Mouse (Mus musculus) limb, embryonic 14.5 days (tissue): ENCODE measurements around the gene Fgfr2. TPM values are rescaled to one million over a fixed set of nuclear protein-coding genes. Genes with fewer than 3 reads are reported as not detected.

ENCODE experiments used
- ATAC-seq: fragments of 200-750 bp; cut with Nextera tagmentation; 2 replicates; pipeline ENCODE4 v1.8.0; 2017; ENCODE audit warnings: low read depth, moderate number of reproducible peaks, moderate TSS enrichment; ENCODE audit not compliant: low FRiP score
- DNase-seq: peaks from one replicate; pipeline ENCODE4 v3.0.0-alpha.2; 2015; ENCODE audit warnings: low spot score
- H3K27ac ChIP-seq: fragments of 300-500 bp; sonication (generic); replicated peaks from 2 replicates; pipeline ENCODE4 v1.5.1; 2014; ENCODE audit warnings: low read depth, mild to moderate bottlenecking, low read length, moderate library complexity, mixed read lengths
- H3K27me3 ChIP-seq: fragments of 300-500 bp; sonication (generic); 2 replicates; pipeline ENCODE4 v1.6.1; 2014; ENCODE audit warnings: low read length, mixed read lengths; ENCODE audit not compliant: control insufficient read depth, insufficient read depth
- H3K36me3 ChIP-seq: fragments of 300-500 bp; sonication (generic); 2 replicates; pipeline ENCODE4 v1.6.1; 2014; ENCODE audit warnings: mild to moderate bottlenecking, low read length, moderate library complexity, mixed read lengths; ENCODE audit not compliant: control insufficient read depth, insufficient read depth
- H3K4me1 ChIP-seq: fragments of 300-500 bp; sonication (generic); 2 replicates; pipeline ENCODE4 v1.6.1; 2014; ENCODE audit warnings: antibody characterized with exemption, low read length, mixed read lengths; ENCODE audit not compliant: control insufficient read depth, insufficient read depth
- H3K4me2 ChIP-seq: fragments of 300-500 bp; sonication (generic); replicated peaks from 2 replicates; pipeline ENCODE4 v1.6.1; 2014; ENCODE audit warnings: low read depth, mild to moderate bottlenecking, low read length, moderate library complexity; ENCODE audit not compliant: severe bottlenecking
- H3K4me3 ChIP-seq: fragments of 300-500 bp; sonication (generic); replicated peaks from 2 replicates; pipeline ENCODE4 v1.5.1; 2014; ENCODE audit warnings: low read length
- H3K9ac ChIP-seq: fragments of 300-500 bp; sonication (generic); 2 replicates; pipeline ENCODE4 v1.6.1; 2014; ENCODE audit warnings: mild to moderate bottlenecking, low read depth, low read length, moderate library complexity; ENCODE audit not compliant: severe bottlenecking
- H3K9me3 ChIP-seq: fragments of 300-500 bp; sonication (generic); 2 replicates; pipeline ENCODE4 v1.6.1; 2016; ENCODE audit warnings: low read length; ENCODE audit not compliant: control insufficient read depth
- POLR2A ChIP-seq: fragments of 200-500 bp; IDR thresholded peaks from 2 replicates; pipeline ENCODE4 v1.8.0; 2012; ENCODE audit warnings: inconsistent platforms, mild to moderate bottlenecking, moderate library complexity, borderline replicate concordance; ENCODE audit not compliant: insufficient read depth, insufficient read length; ENCODE audit errors: extremely low read depth
- WGBS: fragments of 180-500 bp; shearing (Covaris S2); extraction: QIAGEN DNeasy Blood & Tissue Kit; methylation state at CpG from one replicate; pipeline ENCODE4 v1.1.7; 2014; 5-methylcytosine and 5-hydroxymethylcytosine counted together
- polyA plus RNA-seq, 2 experiments: library from polyadenylated mRNA; depleted of rRNA in 1 of 2; stranded (reverse) in 1 of 2; unstranded in 1 of 2; fragments of >200 nt; fragmentation: Nextera tagmentation in 1 of 2; extraction: Ambion mirVana in 1 of 2; gene quantifications; 2 replicates each; pipeline versions ENCODE4 v1.2.1 to v1.2.3; 2012 to 2014

Gene Fgfr2
- polyA plus RNA-seq, 2 experiments: 131 to 133 TPM

GRCm38 (mm10) chr7:130248403-130248802, 2874.7 kb downstream of the Fgfr2 start:
- no peaks in the 10 kb centered on the region for H3K9me3 ChIP-seq
- H3K4me2 ChIP-seq: no peak overlapping the region
- no peak overlapping the region for H3K9ac ChIP-seq
- H3K27ac ChIP-seq: no peak overlapping the region
- no peaks in the 10 kb centered on the region for H3K27me3 ChIP-seq
- H3K4me1 ChIP-seq: peaks cover 82% of the 10 kb centered on the region
- DNase-seq (no peak), ATAC-seq (no peak)
- no peak for TF ChIP-seq POLR2A
- H3K4me3 ChIP-seq: no peak overlapping the region
- 79% methylated on average over 7 of the region's 7 CpGs for WGBS
- peaks cover 12% of the 10 kb centered on the region for H3K36me3 ChIP-seq

DNA sequence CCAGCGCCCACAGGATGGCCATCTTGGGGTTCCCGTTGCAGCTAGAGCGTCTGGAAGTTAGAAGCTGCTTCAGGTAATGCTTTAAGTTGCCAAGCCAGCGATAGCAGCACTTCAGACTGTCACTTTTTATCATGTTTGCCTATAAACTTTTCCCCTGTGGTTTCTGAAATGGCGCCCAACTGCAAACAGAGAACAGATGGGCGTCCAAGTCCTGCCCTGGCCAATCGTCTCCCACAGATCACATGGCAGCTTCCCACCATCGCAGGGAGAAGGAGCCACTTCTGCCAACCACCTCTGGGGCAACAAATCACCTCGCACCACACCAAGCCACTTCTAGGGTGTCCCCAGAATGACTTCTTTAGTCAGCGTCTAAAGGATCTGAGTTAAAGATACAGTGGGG, 2875.3 kb downstream of the Fgfr2 start:
- Histone ChIP-seq H3K4me1 (peaks cover 81% of the 10 kb centered on the region), H3K4me2 (no peak overlapping the region), H3K27ac (no peak overlapping the region), H3K9me3 (no peaks in the 10 kb centered on the region), H3K27me3 (no peaks in the 10 kb centered on the region), H3K36me3 (peaks cover 8% of the 10 kb centered on the region), H3K4me3 (no peak overlapping the region), H3K9ac (no peak overlapping the region)
- 60% methylated on average over 10 of the region's 10 CpGs for WGBS
- ATAC-seq: no peak
- TF ChIP-seq POLR2A: no peak
- no peak for DNase-seq

DNA sequence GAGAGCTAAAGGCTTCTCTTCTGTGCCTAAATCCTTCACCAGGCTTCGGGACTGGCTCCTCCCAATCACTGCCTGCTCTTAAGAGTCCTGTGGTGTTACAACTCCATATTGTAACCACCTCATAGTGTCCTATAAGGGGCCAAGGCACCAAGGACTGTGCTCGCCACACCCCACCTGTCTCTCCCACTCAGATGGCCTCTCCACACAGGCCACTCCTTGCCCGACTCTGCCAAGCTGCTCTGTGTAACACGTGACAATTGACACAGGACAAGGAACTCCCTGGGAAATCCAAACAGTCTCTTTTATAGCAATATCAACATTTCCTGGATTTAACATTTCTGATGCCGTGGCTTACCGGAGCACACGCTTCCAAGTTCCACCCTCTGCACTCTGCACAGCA, 2876.7 kb downstream of the Fgfr2 start:
- Histone ChIP-seq H3K36me3 (peaks cover 5% of the 10 kb centered on the region), H3K9me3 (no peaks in the 10 kb centered on the region), H3K9ac (no peak overlapping the region; the same call in 1 of the 2 replicates), H3K4me3 (no peak overlapping the region), H3K4me2 (no peak overlapping the region), H3K27me3 (no peaks in the 10 kb centered on the region), H3K4me1 (peaks cover 69% of the 10 kb centered on the region), H3K27ac (no peak overlapping the region)
- no peak for ATAC-seq
- 68% methylated on average over 7 of the region's 7 CpGs for WGBS
- no peak for TF ChIP-seq POLR2A
- no peak for DNase-seq

DNA sequence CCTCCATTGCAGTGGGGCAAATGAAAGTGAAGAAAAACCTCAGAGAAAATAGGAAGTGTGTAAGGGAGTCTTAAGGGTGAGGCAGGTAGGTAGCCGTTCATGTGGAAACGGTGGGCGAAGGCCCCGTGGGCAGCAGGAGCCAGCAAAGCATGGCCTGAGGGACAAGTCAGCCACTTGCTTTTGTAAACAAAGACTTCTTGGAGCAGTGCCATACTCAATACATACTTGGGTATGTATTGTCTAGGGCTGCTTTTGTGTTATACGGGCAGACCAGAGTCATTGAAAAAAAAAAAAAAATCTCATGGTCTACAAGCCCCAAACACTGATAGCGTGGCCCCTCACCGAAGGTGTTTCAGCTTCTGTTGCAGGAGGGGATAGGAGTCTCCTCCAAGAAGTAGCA, 2878.6 kb downstream of the Fgfr2 start:
- H3K4me2 ChIP-seq: no peak overlapping the region
- 70% methylated on average over 7 of the region's 7 CpGs for WGBS
- H3K36me3 ChIP-seq: peaks cover 18% of the 10 kb centered on the region
- H3K27me3 ChIP-seq: no peaks in the 10 kb centered on the region
- H3K9me3 ChIP-seq: no peaks in the 10 kb centered on the region
- TF ChIP-seq POLR2A: no peak
- ATAC-seq (no peak), DNase-seq (no peak)
- peaks cover 53% of the 10 kb centered on the region for H3K4me1 ChIP-seq
- no peak overlapping the region for H3K9ac ChIP-seq
- H3K4me3 ChIP-seq: no peak overlapping the region
- no peak overlapping the region for H3K27ac ChIP-seq

- Histone ChIP-seq H3K4me2 (no peak overlapping the region), H3K27ac (no peak overlapping the region), H3K4me1 (peaks cover 46% of the 10 kb centered on the region)
Measured at GRCm38 (mm10) chr7:130243811-130244210, 2879.3 kb downstream of the Fgfr2 start.

GRCm38 (mm10) chr7:130240191-130240590, 2883.0 kb downstream of the Fgfr2 start:
- Histone ChIP-seq H3K27me3 (no peaks in the 10 kb centered on the region), H3K4me1 (peaks cover 21% of the 10 kb centered on the region), H3K36me3 (peaks cover 24% of the 10 kb centered on the region), H3K9me3 (no peaks in the 10 kb centered on the region), H3K4me3 (no peak overlapping the region), H3K27ac (no peak overlapping the region), H3K4me2 (no peak overlapping the region), H3K9ac (no peak overlapping the region)
- no peak for DNase-seq
- ATAC-seq: no peak
- no peak for TF ChIP-seq POLR2A
- 87% methylated on average over 9 of the region's 9 CpGs for WGBS

More at GRCm38 (mm10) chr7:130243811-130244210, 2879.3 kb downstream of the Fgfr2 start:
- DNase-seq (no peak), ATAC-seq (no peak)
- no peak for TF ChIP-seq POLR2A
- WGBS: 50% methylated on average over 4 of the region's 4 CpGs
- Histone ChIP-seq H3K27me3 (no peaks in the 10 kb centered on the region), H3K9ac (no peak overlapping the region), H3K4me3 (no peak overlapping the region), H3K36me3 (peaks cover 20% of the 10 kb centered on the region), H3K9me3 (no peaks in the 10 kb centered on the region)
